Mouse (Mus musculus): ENCODE measurements around the gene Spag7. TPM values are rescaled to one million over a fixed set of nuclear protein-coding genes. Genes with fewer than 3 reads are reported as not detected.

Gene Spag7
- polyA plus RNA-seq, 2 experiments = 27.4 to 42.0 TPM

DNA sequence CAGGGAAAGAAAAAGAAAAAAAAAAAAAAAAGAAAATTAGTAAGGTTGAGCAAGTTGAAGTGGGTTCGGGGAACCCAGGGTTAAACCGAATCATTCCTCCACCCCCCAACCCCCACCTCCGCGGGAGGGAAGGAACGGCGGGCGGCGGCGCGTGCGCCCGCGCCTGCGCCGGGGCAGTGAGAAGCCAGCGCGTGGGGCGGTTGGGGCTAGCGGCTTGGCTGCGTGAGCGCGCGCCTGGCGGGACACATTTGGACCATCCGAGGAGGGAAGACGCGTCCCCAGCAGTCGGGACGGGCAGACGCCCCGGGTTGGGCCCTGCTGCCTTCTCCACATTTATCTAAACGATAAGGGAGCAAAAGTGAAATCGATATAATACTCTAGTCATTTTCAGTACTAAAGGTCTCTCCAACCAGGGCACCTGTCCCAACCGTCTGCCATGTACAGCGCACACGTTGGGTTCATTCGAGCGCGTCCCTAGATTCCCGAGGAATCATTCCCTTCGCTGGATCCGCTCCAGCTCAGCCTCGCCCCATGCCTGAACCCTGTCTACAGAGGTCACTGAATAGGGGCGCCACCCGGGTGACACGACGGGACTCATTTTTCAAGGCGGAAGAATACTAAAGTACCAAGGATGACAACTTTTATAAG is 14.2 kb downstream of the Spag7 start:
- TF ChIP-seq CTCF (IDR thresholded peaks at IDR 0.05; ENCODE audit: low read depth) = no peak
- TF ChIP-seq EP300 (IDR thresholded peaks at IDR 0.05; ENCODE audit: low read depth) = no peak; the same call in 1 of the 2 replicates
- Histone ChIP-seq H3K4me1 (replicated peaks; ENCODE audit: control insufficient read depth in 2 of 2, insufficient read depth in 2 of 2, low read length in 1 of 2) (peaks cover 40 to 42% of the 10 kb centered on the region in 2 experiments), H3K9me3 (ENCODE audit: control insufficient read depth, low read length) (no peaks in the 10 kb centered on the region), H3K27ac (peak overlapping the region; percentile 91), H3K9ac (replicated peaks) (peak overlapping the region; percentile 99), H3K4me3 (ENCODE audit: insufficient read depth in 1 of 2, low read depth in 2 of 2, low read length in 2 of 2) (peak overlapping the region; percentile 66 to 97), H3K36me3 (replicated peaks; ENCODE audit: control insufficient read depth, insufficient read depth, low read depth) (peaks cover 29% of the 10 kb centered on the region), H3K4me2 (ENCODE audit: low read depth) (peak overlapping the region; percentile 85), H3K27me3 (ENCODE audit: control insufficient read depth, insufficient read depth, low read length) (no peaks in the 10 kb centered on the region; the same call in 1 of the 2 replicates)
- DNase-seq (ENCODE audit: low read depth in 3 of 3, low spot score in 3 of 3) = peak; percentile 60 to 63 (median 63)
- peak; percentile 60 for ATAC-seq (ENCODE audit: insufficient read depth)
- WGBS (ENCODE audit: insufficient replicate concordance) = under 1% methylated on average over 48 of the region's 48 CpGs

- H3K4me1 ChIP-seq (replicated peaks; ENCODE audit: control insufficient read depth in 2 of 2, insufficient read depth in 2 of 2, low read length in 1 of 2) = peaks cover 45 to 47% of the 10 kb centered on the region in 2 experiments
- TF ChIP-seq CTCF (IDR thresholded peaks at IDR 0.05; ENCODE audit: low read depth) (no peak), EP300 (IDR thresholded peaks at IDR 0.05; ENCODE audit: low read depth) (peak; percentile 15; the same call in 1 of the 2 replicates)
These were observed 14.9 kb downstream of the Spag7 start, which contains the start of gene Pfn1 for GRCm38 (mm10) chr11:70654198-70654922. Pfn1 (minus strand) TSS chr11:70654644.

DNA sequence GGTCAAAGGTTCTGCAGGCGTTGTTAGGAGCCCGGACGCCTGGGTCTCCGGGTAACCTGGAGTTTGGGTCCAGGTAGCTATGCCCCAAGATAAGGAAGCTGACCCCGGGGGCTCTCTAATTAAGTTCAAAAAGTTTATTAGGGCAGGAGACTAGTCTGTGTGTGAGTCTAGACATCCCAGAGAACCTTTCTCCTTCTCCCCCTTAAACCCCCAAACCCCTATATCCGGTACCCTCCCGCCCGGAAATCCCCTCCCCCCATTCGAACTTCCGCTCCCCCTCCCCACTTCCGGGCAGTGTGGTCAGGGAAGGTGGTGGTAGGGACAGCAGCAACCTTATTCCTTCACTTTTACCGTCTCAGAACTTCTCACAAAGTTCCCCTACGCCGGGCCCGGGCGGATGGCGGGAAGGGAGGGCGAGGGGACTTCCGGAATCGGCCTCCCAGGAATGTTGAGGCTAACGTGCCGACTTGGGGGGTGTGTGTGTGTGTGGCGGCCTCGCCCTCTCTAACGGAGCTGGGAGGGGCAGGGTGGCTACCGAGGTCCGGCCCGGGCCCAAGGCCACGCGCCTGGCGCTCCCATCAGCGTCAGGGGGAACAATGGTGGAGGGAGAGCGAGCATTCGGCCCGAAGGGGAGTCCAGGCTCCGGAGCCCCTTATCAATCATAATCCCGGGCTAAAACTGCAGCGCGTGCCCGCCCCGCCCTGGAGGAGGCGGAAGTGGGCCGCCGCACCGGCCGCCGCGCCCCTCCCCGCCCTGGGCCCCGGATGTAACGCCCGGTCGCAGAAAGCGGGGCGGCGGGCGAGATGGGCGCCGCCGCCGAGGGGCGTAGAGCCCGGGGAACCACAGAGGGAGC is 15.6 kb downstream of the Spag7 start:
- H3K4me1 ChIP-seq (replicated peaks; ENCODE audit: control insufficient read depth in 2 of 2, insufficient read depth in 2 of 2, low read length in 1 of 2) = peaks cover 52 to 55% of the 10 kb centered on the region in 2 experiments
- TF ChIP-seq EP300 (IDR thresholded peaks at IDR 0.05; ENCODE audit: low read depth) (no peak), CTCF (IDR thresholded peaks at IDR 0.05; ENCODE audit: low read depth) (no peak)
- H3K9me3 ChIP-seq (ENCODE audit: control insufficient read depth, low read length) = no peaks in the 10 kb centered on the region
- peaks cover 43% of the 10 kb centered on the region for H3K36me3 ChIP-seq (replicated peaks; ENCODE audit: control insufficient read depth, insufficient read depth, low read depth)
- peak overlapping the region; percentile 85 to 97 for H3K4me3 ChIP-seq (ENCODE audit: insufficient read depth in 1 of 2, low read depth in 2 of 2, low read length in 2 of 2)
- no peaks in the 10 kb centered on the region; the same call in 1 of the 2 replicates for H3K27me3 ChIP-seq (ENCODE audit: control insufficient read depth, insufficient read depth, low read length)
- peak overlapping the region; percentile 91 for H3K27ac ChIP-seq
- H3K9ac ChIP-seq (replicated peaks) = peak overlapping the region; percentile 99
- ATAC-seq (ENCODE audit: insufficient read depth) (peak; percentile 73), DNase-seq (ENCODE audit: low read depth in 3 of 3, low spot score in 3 of 3) (peak in 1 of 3 experiments; percentile 58)
- peak overlapping the region; percentile 85 for H3K4me2 ChIP-seq (ENCODE audit: low read depth)
- WGBS (ENCODE audit: insufficient replicate concordance) = under 1% methylated on average over 47 of the region's 63 CpGs

More at GRCm38 (mm10) chr11:70654198-70654922, 14.9 kb downstream of the Spag7 start, which contains the start of gene Pfn1:
- under 1% methylated on average over 57 of the region's 61 CpGs for WGBS (ENCODE audit: insufficient replicate concordance)
- peak within 1 kb of the TSS; percentile 91 for H3K27ac ChIP-seq
- no peaks in the 10 kb centered on the region; the same call in 1 of the 2 replicates for H3K27me3 ChIP-seq (ENCODE audit: control insufficient read depth, insufficient read depth, low read length)
- DNase-seq (ENCODE audit: low read depth in 3 of 3, low spot score in 3 of 3) (peak; percentile 74 to 76 (median 75)), ATAC-seq (ENCODE audit: insufficient read depth) (peak; percentile 68)
- peak within 1 kb of the TSS; percentile 99 for H3K9ac ChIP-seq (replicated peaks)
- no peaks in the 10 kb centered on the region for H3K9me3 ChIP-seq (ENCODE audit: control insufficient read depth, low read length)
- H3K4me2 ChIP-seq (ENCODE audit: low read depth) = peak within 1 kb of the TSS; percentile 85
- peak within 1 kb of the TSS; percentile 85 to 97 for H3K4me3 ChIP-seq (ENCODE audit: insufficient read depth in 1 of 2, low read depth in 2 of 2, low read length in 2 of 2)
- peaks cover 36% of the 10 kb centered on the region for H3K36me3 ChIP-seq (replicated peaks; ENCODE audit: control insufficient read depth, insufficient read depth, low read depth)

GRCm38 (mm10) chr11:70652884-70653344 is 16.3 kb downstream of the Spag7 start:
- peak overlapping the region; percentile 85 to 97 for H3K4me3 ChIP-seq (ENCODE audit: insufficient read depth in 1 of 2, low read depth in 2 of 2, low read length in 2 of 2)
- peaks cover 54 to 58% of the 10 kb centered on the region in 2 experiments for H3K4me1 ChIP-seq (replicated peaks; ENCODE audit: control insufficient read depth in 2 of 2, insufficient read depth in 2 of 2, low read length in 1 of 2)
- peaks cover 43% of the 10 kb centered on the region for H3K36me3 ChIP-seq (replicated peaks; ENCODE audit: control insufficient read depth, insufficient read depth, low read depth)
- peak overlapping the region; percentile 99 for H3K9ac ChIP-seq (replicated peaks)
- 24% methylated on average over 6 of the region's 6 CpGs for WGBS (ENCODE audit: insufficient replicate concordance)
- no peak for DNase-seq (ENCODE audit: low read depth in 3 of 3, low spot score in 3 of 3)
- no peaks in the 10 kb centered on the region; the same call in 1 of the 2 replicates for H3K27me3 ChIP-seq (ENCODE audit: control insufficient read depth, insufficient read depth, low read length)
- no peaks in the 10 kb centered on the region for H3K9me3 ChIP-seq (ENCODE audit: control insufficient read depth, low read length)
- peak overlapping the region; percentile 91 for H3K27ac ChIP-seq
- no peak for ATAC-seq (ENCODE audit: insufficient read depth)
- peak overlapping the region; percentile 85 for H3K4me2 ChIP-seq (ENCODE audit: low read depth)
- TF ChIP-seq EP300 (IDR thresholded peaks at IDR 0.05; ENCODE audit: low read depth) (no peak), CTCF (IDR thresholded peaks at IDR 0.05; ENCODE audit: low read depth) (no peak)

Data from liver, embryonic 14.5 days (tissue).